Mouse (Mus musculus): ENCODE measurements around the gene Nkrf.

Gene Nkrf

GRCm38 (mm10) chrX:36902321-36903114 is at the start of gene Nkrf:
Nkrf (minus strand) TSS chrX:36902899.
- POLR2A ChIA-PET, result interaction anchor here in 3 of 4 experiments (0.5 to 3.0 kb wide), 18 partner anchors 9 to 574 kb away, joined by 3 to 11 read pairs (median 4); partner anchors contain the start of genes Rpl39 (in 3 of the 3), Akap17b (in 1 of the 3), Lonrf3 (in 1 of the 3) and Nkap (in 1 of the 3)
- CTCF ChIA-PET, result interaction anchor here in 2 of 4 experiments (0.6 to 0.9 kb wide), 5 partner anchors 60 to 389 kb away, joined by 3 to 5 read pairs (median 3); no protein-coding TSS in a partner anchor

GRCm38 (mm10) chrX:36941106-36941505 is 38.4 kb upstream of the Nkrf start:
- POLR2A ChIA-PET, result no interaction called here
- CTCF ChIA-PET, result no interaction called here

- CTCF ChIA-PET, result no interaction called here
- POLR2A ChIA-PET, result interaction anchor here in 1 of 4 experiments (0.6 kb wide), 1 partner anchor 146 kb away, joined by 3 read pairs; no protein-coding TSS in a partner anchor
These were observed 37.2 kb upstream of the Nkrf start for GRCm38 (mm10) chrX:36939806-36940413.

GRCm38 (mm10) chrX:36935326-36935966 is 32.7 kb upstream of the Nkrf start:
- CTCF ChIA-PET, result no interaction called here
- POLR2A ChIA-PET, result no interaction called here

- POLR2A ChIA-PET, result no interaction called here
- CTCF ChIA-PET, result no interaction called here
These were observed 27.9 kb upstream of the Nkrf start for GRCm38 (mm10) chrX:36930574-36930973.

GRCm38 (mm10) chrX:36929694-36930093 is 27.0 kb upstream of the Nkrf start:
- POLR2A ChIA-PET, result no interaction called here
- CTCF ChIA-PET, result interaction anchor here in 3 of 4 experiments (0.6 to 1.4 kb wide), 3 partner anchors 93 to 285 kb away, joined by 3 read pairs; partner anchors contain the start of gene Akap17b (in 1 of the 3)

GRCm38 (mm10) chrX:36928791-36929190 is 26.1 kb upstream of the Nkrf start:
- CTCF ChIA-PET, result interaction anchor here in 1 of 4 experiments (1.4 kb wide), 1 partner anchor 94 kb away, joined by 3 read pairs; no protein-coding TSS in a partner anchor
- POLR2A ChIA-PET, result no interaction called here

GRCm38 (mm10) chrX:36921346-36921745 is 18.6 kb upstream of the Nkrf start:
- ChIA-PET CTCF (interaction anchor here in 1 of 4 experiments (1.3 kb wide), 1 partner anchor 10 kb away, joined by 3 read pairs; no protein-coding TSS in a partner anchor), POLR2A (no interaction called here)

- CTCF ChIA-PET, result interaction anchor here in 1 of 4 experiments (0.6 kb wide), 1 partner anchor 19 kb away, joined by 3 read pairs; no protein-coding TSS in a partner anchor
- POLR2A ChIA-PET, result no interaction called here
These were observed 15.1 kb upstream of the Nkrf start for GRCm38 (mm10) chrX:36917749-36918148.

- POLR2A ChIA-PET, result interaction anchor here in 2 of 4 experiments (1.0 kb wide), 2 partner anchors 13 to 116 kb away, joined by 3 read pairs; partner anchors contain the start of gene Slc25a5 (in 1 of the 2)
- CTCF ChIA-PET, result interaction anchor here in 3 of 4 experiments (0.5 to 1.4 kb wide), 6 partner anchors 9 to 315 kb away, joined by 3 to 6 read pairs (median 3); partner anchors contain the start of gene Akap17b (in 1 of the 3)
These were observed 8.6 kb upstream of the Nkrf start for GRCm38 (mm10) chrX:36911343-36911742.

GRCm38 (mm10) chrX:36906539-36906938 is 3.8 kb upstream of the Nkrf start:
- ChIA-PET POLR2A (interaction anchor here in 1 of 4 experiments (0.6 kb wide), 1 partner anchor 579 kb away, joined by 6 read pairs; no protein-coding TSS in a partner anchor), CTCF (no interaction called here)

- ChIA-PET CTCF (interaction anchor here in 2 of 4 experiments (0.7 to 0.9 kb wide), 3 partner anchors 129 to 390 kb away, joined by 3 to 5 read pairs (median 5); no protein-coding TSS in a partner anchor), POLR2A (interaction anchor here in 3 of 4 experiments (0.6 to 3.0 kb wide), 22 partner anchors 9 to 575 kb away, joined by 3 to 11 read pairs (median 3); partner anchors contain the start of genes Rpl39 (in 3 of the 3), Akap17b (in 2 of the 3), Lonrf3 (in 1 of the 3) and Nkap (in 1 of the 3))
These were observed 543 bp upstream of the Nkrf start for GRCm38 (mm10) chrX:36903115-36903768.

GRCm38 (mm10) chrX:36901655-36902054 is 1.0 kb downstream of the Nkrf start:
- CTCF ChIA-PET, result no interaction called here
- POLR2A ChIA-PET, result interaction anchor here in 2 of 4 experiments (0.6 to 3.0 kb wide), 3 partner anchors 146 to 257 kb away, joined by 3 to 11 read pairs (median 5); partner anchors contain the start of gene Akap17b (in 1 of the 2)

- CTCF ChIA-PET, result interaction anchor here in 1 of 4 experiments (0.5 kb wide), 1 partner anchor 18 kb away, joined by 3 read pairs; no protein-coding TSS in a partner anchor
- POLR2A ChIA-PET, result interaction anchor here in 1 of 4 experiments (1.0 to 1.4 kb wide), 2 partner anchors 13 to 186 kb away, joined by 3 to 4 read pairs; partner anchors contain the start of gene Rpl39
These were observed 3.8 kb downstream of the Nkrf start for GRCm38 (mm10) chrX:36898931-36899330.

- ChIA-PET CTCF (interaction anchor here in 1 of 4 experiments (0.8 kb wide), 1 partner anchor 51 kb away, joined by 5 read pairs; no protein-coding TSS in a partner anchor), POLR2A (interaction anchor here in 2 of 4 experiments (0.6 to 2.3 kb wide), 3 partner anchors 12 to 292 kb away, joined by 3 to 4 read pairs (median 3); no protein-coding TSS in a partner anchor)
These were observed 18.0 kb downstream of the Nkrf start for GRCm38 (mm10) chrX:36884719-36885118.

GRCm38 (mm10) chrX:36874704-36875128 is 28.0 kb downstream of the Nkrf start:
- POLR2A ChIA-PET, result interaction anchor here in 1 of 4 experiments (0.9 kb wide), 1 partner anchor 210 kb away, joined by 3 read pairs; the partner anchor contains the start of gene Rpl39

GRCm38 (mm10) chrX:36874178-36874696 is 28.5 kb downstream of the Nkrf start:
- POLR2A ChIA-PET, result no interaction called here
- CTCF ChIA-PET, result no interaction called here

More at GRCm38 (mm10) chrX:36874704-36875128, 28.0 kb downstream of the Nkrf start:
- CTCF ChIA-PET, result no interaction called here

Data from embryonic stem cell, embryonic (primary cell).